Mouse (Mus musculus) MEL (cell line): ENCODE data around the gene Ephb2.

Experiments
- CTCF ChIP-seq, 3 experiments: IDR thresholded peaks in 2 of 3; conservative IDR thresholded peaks in 1 of 3; 2 replicates each; pipeline ENCODE4 v1.5.1; 2011 to 2012; ENCODE audit warnings: low read length in 3 of 3, low read depth in 2 of 3, mild to moderate bottlenecking in 2 of 3, improper control_type of control experiment in 1 of 3, inconsistent platforms in 1 of 3, mixed read lengths in 1 of 3, moderate library complexity in 1 of 3; ENCODE audit not compliant: control insufficient read depth in 1 of 3, insufficient read depth in 1 of 3, poor library complexity in 1 of 3, severe bottlenecking in 1 of 3
- EP300 ChIP-seq, 2 experiments: IDR thresholded peaks; 2 replicates each; pipeline ENCODE4 v1.6.1; 2011; ENCODE audit warnings: improper control_type of control experiment in 2 of 2, low read length in 2 of 2, low read depth in 1 of 2, mild to moderate bottlenecking in 1 of 2
- MAZ ChIP-seq: IDR thresholded peaks from 2 replicates; pipeline ENCODE4 v1.6.1; 2012; ENCODE audit warnings: low read depth, mild to moderate bottlenecking, inconsistent platforms, low read length, improper control_type of control experiment
- MEF2A ChIP-seq: IDR thresholded peaks from 2 replicates; pipeline ENCODE4 v1.6.1; 2014; ENCODE audit warnings: low read depth, mild to moderate bottlenecking, inconsistent platforms, low read length, improper control_type of control experiment; ENCODE audit not compliant: poor library complexity, insufficient replicate concordance, severe bottlenecking; ENCODE audit errors: extremely low read depth
- POLR2A ChIP-seq, 2 experiments: IDR thresholded peaks; 2 replicates each; pipeline ENCODE4 v1.6.1; 2011 to 2012; ENCODE audit warnings: low read length in 2 of 2, mild to moderate bottlenecking in 2 of 2, control low read depth in 1 of 2, improper control_type of control experiment in 1 of 2, low read depth in 1 of 2, moderate library complexity in 1 of 2; ENCODE audit not compliant: control insufficient read depth in 1 of 2, insufficient read depth in 1 of 2, poor library complexity in 1 of 2
- POLR2AphosphoS5 ChIP-seq: IDR thresholded peaks from 2 replicates; pipeline ENCODE4 v1.6.1; 2012; ENCODE audit warnings: low read depth, borderline replicate concordance, mild to moderate bottlenecking, inconsistent platforms, low read length, moderate library complexity, mixed read lengths
- SIN3A ChIP-seq: IDR thresholded peaks from 2 replicates; pipeline ENCODE4 v1.6.1; 2012; ENCODE audit warnings: low read length, improper control_type of control experiment, inconsistent platforms
- UBTF ChIP-seq: IDR thresholded peaks from 2 replicates; pipeline ENCODE4 v1.6.1; 2012; ENCODE audit warnings: low read depth, mild to moderate bottlenecking, inconsistent platforms, low read length, improper control_type of control experiment, moderate library complexity, borderline replicate concordance; ENCODE audit not compliant: insufficient read depth
- USF1 ChIP-seq: IDR thresholded peaks from 2 replicates; pipeline ENCODE4 v1.6.1; 2014; ENCODE audit warnings: low read depth, mild to moderate bottlenecking, inconsistent platforms, low read length, improper control_type of control experiment, moderate library complexity
- USF2 ChIP-seq, 2 experiments: IDR thresholded peaks; 2 replicates each; pipeline ENCODE4 v1.6.1; 2011 to 2012; ENCODE audit warnings: improper control_type of control experiment in 2 of 2, low read length in 2 of 2, borderline replicate concordance in 1 of 2, inconsistent platforms in 1 of 2, low read depth in 1 of 2, mild to moderate bottlenecking in 1 of 2; ENCODE audit not compliant: insufficient read depth in 1 of 2
- ZC3H11A ChIP-seq: IDR thresholded peaks from 2 replicates; pipeline ENCODE4 v1.6.1; 2012; ENCODE audit warnings: low read depth, mild to moderate bottlenecking, inconsistent platforms, low read length, improper control_type of control experiment

GRCm38 (mm10) chr4:136742677-136743076, 93.1 kb downstream of the Ephb2 start:
- TF ChIP-seq USF2 (IDR thresholded peaks at IDR 0.05; ENCODE audit: borderline replicate concordance in 1 of 2, insufficient read depth in 1 of 2, low read depth in 1 of 2, low read length in 2 of 2) (no peak), POLR2AphosphoS5 (no peak), USF1 (no peak), MAZ (no peak), POLR2A (IDR thresholded peaks at IDR 0.05; ENCODE audit: control insufficient read depth in 1 of 2, insufficient read depth in 1 of 2, low read depth in 1 of 2, low read length in 2 of 2, poor library complexity in 1 of 2) (no peak), CTCF (IDR thresholded peaks at IDR 0.05 in 2 of 3, conservative IDR thresholded peaks at IDR 0.05 in 1 of 3; ENCODE audit: control insufficient read depth in 1 of 3, insufficient read depth in 1 of 3, low read depth in 2 of 3, low read length in 3 of 3, poor library complexity in 1 of 3, severe bottlenecking in 1 of 3) (no peak), EP300 (IDR thresholded peaks at IDR 0.05; ENCODE audit: low read depth in 1 of 2, low read length in 2 of 2) (no peak), SIN3A (no peak), UBTF (no peak), MEF2A (no peak), ZC3H11A (no peak)
